Mouse (Mus musculus) spleen, postnatal 4 days (tissue): ENCODE measurements around the gene Ccdc33.

Experiments used
- DNase-seq, 2 experiments: peaks; one replicate each; pipeline ENCODE4 v3.0.0; 2022; ENCODE audit warnings: low spot score in 2 of 2

Gene Ccdc33

GRCm38 (mm10) chr9:58048621-58049020 lies 70.0 kb downstream of the Ccdc33 start:
- no peak for DNase-seq

- no peak for DNase-seq
Measured at GRCm38 (mm10) chr9:58047061-58047460, 71.6 kb downstream of the Ccdc33 start.

- DNase-seq: no peak
Measured at GRCm38 (mm10) chr9:58045646-58046045, 73.0 kb downstream of the Ccdc33 start.

- no peak for DNase-seq
Measured at GRCm38 (mm10) chr9:58044828-58045227, 73.8 kb downstream of the Ccdc33 start.

- no peak for DNase-seq
Measured at GRCm38 (mm10) chr9:58043496-58044017, 75.1 kb downstream of the Ccdc33 start.

GRCm38 (mm10) chr9:58042391-58042790 lies 76.2 kb downstream of the Ccdc33 start:
- DNase-seq: no peak

DNA sequence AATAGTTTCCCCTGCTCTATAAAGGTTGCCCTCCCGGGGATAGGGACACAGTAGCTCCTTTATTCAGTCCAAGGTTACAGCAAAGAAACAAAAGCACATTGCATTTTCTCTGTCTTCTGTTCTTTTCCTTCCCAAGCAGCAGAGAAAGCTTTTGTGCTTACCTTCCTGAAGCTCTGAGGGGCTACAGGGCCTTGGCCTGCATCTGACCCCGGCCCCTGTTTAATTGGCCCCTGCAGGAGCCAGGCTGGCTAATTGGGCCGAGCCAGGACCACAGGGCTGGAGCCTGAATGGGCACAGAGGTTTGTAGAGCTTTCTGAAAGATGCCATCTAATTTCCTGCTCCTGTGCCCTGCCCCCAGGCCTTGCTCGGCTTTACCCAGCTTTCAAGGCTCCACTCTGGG lies 77.6 kb downstream of the Ccdc33 start:
- DNase-seq: no peak

GRCm38 (mm10) chr9:58038500-58039168 lies 80.0 kb downstream of the Ccdc33 start:
- DNase-seq: peak; percentile 56 to 83

GRCm38 (mm10) chr9:58036961-58037360 lies 81.7 kb downstream of the Ccdc33 start:
- no peak for DNase-seq

GRCm38 (mm10) chr9:58035951-58036698 lies 82.5 kb downstream of the Ccdc33 start:
- DNase-seq: no peak

- no peak for DNase-seq
Measured at GRCm38 (mm10) chr9:58035519-58035918, 83.1 kb downstream of the Ccdc33 start.

DNA sequence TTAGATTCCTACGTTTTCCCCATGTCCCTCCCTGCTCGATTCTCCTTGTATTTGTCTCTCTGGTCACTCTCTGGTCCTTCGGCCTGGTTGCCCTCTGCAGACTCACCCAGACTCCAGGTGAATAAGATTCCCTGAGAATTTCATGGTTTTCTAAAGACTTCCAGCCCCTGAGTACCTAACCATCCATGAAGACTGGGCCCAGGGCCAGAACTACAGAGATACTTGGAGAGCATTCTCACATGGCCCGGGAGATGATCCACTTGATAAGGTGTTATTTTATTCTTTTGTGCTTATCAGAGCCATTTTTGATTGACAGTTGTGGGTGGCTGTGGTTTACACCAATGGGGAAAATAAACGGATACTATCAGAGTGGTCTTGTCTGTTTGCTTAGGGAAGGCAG lies 86.7 kb downstream of the Ccdc33 start:
- DNase-seq: no peak

DNA sequence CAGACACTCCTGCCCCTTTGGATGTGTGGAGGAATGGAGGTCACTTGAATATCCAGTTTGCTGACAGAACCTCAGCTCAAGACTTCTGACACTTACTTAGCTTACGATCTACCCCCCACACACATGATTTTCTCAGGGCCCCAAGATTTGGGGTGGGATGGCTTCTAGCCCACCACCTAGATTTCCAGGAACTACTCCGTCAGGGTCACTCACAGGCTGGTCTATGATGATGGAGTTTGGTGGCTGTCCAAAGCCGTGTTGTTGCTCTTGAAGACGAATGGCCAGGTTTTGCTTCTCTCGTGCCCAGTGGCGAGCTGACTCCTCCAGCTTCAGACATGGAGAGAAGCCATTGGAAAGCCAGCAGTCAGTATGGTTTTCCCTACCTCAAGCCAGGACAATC lies 89.0 kb downstream of the Ccdc33 start:
- no peak for DNase-seq

- no peak for DNase-seq
Measured at GRCm38 (mm10) chr9:58028841-58029240, 89.8 kb downstream of the Ccdc33 start.

DNA sequence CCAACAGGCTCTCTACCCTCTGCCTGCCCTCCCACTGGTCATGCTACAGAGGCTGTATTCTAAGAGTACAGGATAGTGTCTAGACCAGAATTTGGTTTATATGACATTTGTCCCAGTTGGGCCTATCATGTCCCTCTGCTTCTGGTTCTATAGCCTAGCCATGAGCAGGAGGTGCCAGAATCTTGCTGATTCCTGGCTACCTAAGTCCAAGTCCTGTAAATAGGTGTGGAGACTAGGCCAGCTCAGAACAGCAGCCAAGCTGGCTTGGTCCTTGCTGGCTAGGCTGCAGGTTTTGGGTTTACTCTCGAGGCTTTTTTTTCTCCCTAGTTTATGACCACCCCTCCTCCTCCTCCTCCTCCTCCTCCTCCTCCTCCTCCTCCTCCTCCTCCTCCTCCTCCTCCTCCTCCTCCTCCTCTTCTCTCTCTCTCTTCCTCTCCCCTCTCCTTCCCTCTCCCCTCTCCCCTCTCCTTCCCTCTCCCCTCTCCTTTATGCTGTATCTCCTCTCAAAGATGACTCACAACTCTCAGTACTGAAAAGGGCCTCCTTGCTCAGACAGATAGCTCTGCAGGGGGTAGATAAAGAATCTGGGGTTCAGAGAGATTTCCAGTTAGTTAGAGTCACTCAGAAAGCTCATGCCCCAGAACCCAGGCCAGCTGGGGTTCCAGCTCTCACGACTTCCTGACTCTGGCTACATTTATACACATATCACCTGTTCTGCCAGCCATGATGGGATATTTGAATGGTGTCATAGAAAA lies 91.0 kb downstream of the Ccdc33 start:
- DNase-seq: no peak

- no peak for DNase-seq
Measured at GRCm38 (mm10) chr9:58025995-58026394, 92.6 kb downstream of the Ccdc33 start.

GRCm38 (mm10) chr9:58018385-58018784 lies 100.2 kb downstream of the Ccdc33 start:
- DNase-seq: no peak

- DNase-seq: no peak
Measured at GRCm38 (mm10) chr9:58016962-58017361, 101.7 kb downstream of the Ccdc33 start.

DNA sequence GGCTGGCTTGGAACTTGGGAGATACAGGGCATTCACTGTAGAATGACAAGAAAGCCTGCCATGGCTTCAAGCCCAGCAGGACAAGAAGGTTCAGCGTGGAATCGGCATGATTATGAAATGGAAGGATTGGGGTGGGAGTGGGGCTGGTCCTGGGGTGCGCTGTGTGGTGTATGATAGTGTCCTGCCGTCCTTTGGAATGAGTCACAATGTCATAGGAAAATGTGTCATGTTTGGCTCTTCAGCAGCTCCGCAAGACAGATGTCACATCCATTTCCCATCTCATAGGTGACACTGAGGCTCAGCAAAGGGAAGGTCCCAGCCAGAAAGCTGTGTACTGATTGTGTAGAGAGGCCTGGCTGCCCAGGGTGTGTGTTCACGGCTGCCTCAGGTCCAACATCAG lies 102.8 kb downstream of the Ccdc33 start:
- no peak for DNase-seq

DNA sequence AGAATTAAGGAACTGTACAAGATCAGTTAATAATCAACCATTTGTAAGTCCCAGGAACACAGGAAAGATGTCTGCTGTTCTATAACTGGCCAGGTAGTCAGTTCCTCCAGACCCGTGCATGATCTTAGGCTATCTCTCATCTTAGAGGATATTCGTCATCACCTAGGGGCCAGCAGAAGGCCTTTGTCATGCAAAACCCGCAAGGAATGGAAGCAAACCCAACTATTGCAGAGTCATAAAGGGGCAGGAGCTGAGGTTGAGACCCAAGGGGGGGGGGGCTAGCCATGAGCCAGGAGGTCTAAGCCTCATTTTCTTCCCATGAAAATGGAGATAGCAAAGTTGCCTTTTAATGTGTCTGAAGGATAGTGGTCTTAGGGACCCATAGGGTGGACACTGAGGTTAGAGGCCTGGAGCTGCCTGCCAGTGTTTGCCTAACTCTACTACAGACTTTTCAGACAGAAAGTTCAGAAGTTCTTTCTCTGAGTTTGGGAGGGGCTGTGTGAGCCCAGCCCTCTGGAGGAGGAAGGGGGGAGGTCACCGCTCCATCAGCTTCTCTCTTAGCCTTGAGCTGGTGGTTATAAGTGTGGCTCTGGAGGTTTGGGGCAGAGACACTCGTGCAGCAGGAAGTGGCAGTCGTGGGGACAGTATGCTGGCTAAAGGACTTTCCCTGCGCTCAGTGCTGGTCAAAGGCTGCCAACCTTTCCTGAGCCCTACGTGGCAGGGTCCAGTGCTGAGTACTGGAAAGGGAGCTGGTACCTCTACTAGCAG lies 104.0 kb downstream of the Ccdc33 start:
- DNase-seq: no peak

DNA sequence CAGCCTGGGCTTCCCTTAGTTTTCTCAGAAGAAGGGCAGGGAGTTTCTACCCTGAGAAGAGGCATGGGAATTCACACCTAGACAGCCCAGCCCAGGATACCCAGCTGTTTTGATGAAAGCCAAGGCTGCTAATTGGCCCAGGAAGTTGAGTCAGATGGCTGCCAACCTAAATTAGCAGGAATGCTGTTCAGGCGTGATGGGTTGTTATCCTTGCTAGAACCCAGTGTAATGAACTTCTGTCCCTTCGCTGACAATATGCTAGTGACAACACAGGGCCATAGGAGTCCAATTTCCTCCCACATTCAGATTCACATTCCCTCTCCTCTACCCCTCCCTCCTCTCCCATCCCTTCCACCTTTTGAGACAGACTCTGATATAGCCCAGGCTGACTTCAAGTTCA lies 105.7 kb downstream of the Ccdc33 start:
- DNase-seq: no peak

GRCm38 (mm10) chr9:58012486-58012885 lies 106.1 kb downstream of the Ccdc33 start:
- no peak for DNase-seq
